Mouse (Mus musculus) C2C12 (cell line): ENCODE measurements at regions not wholly inside any gene's neighbourhood (a gene's known extent, or its start where the extent isn't known, plus 50 kb on each side); places are given as distances from the start of the nearest gene placed in this dataset.

Experiments
- CTCF ChIP-seq: IDR thresholded peaks from one replicate; pipeline ENCODE4 v1.5.1; 2011; ENCODE audit not compliant: control insufficient read depth, insufficient read depth, insufficient read length
- MAX ChIP-seq: IDR thresholded peaks from one replicate; pipeline ENCODE4 v1.6.1; 2011; ENCODE audit warnings: mild to moderate bottlenecking, control low read depth
- USF1 ChIP-seq: IDR thresholded peaks from one replicate; pipeline ENCODE4 v1.6.1; 2011; ENCODE audit warnings: low read depth, mild to moderate bottlenecking, control low read depth, moderate library complexity

DNA sequence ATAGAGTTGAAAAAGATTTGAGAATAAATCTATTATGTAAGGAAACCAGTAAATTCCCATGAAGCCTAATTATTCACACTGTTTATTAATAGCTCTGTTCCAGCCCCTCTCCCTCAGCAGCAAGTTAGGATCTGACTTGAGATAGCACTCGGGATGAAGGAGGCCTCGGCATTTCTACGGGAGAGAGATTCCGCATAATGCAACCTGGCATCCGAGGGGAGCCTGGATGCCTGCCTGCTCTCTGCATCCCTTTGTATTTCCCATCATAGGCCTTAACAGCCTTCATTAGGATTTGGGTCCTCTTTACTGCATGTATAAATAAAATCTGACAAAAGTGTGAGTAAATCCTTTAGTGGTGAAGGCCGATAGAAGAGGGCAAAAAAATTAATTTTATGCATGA is 338.2 kb upstream of the 4930583I09Rik start:
- TF ChIP-seq CTCF (no peak), USF1 (no peak), MAX (no peak)
